Mouse (Mus musculus): Measurements from ENCODE around the gene Slc25a26.

Gene Slc25a26

GRCm38 (mm10) chr6:94640297-94640696 lies 140.2 kb downstream of the Slc25a26 start:
- DNase-seq (ENCODE audit: low read depth): no peak

- DNase-seq (ENCODE audit: low read depth): no peak
These were observed 141.9 kb downstream of the Slc25a26 start for GRCm38 (mm10) chr6:94642048-94642447.

- DNase-seq (ENCODE audit: low read depth): no peak
These were observed 143.9 kb downstream of the Slc25a26 start for GRCm38 (mm10) chr6:94643989-94644388.

GRCm38 (mm10) chr6:94644641-94645040 lies 144.5 kb downstream of the Slc25a26 start:
- DNase-seq (ENCODE audit: low read depth): no peak

- DNase-seq (ENCODE audit: low read depth): no peak
These were observed 145.6 kb downstream of the Slc25a26 start for GRCm38 (mm10) chr6:94645723-94646122.

- no peak for DNase-seq (ENCODE audit: low read depth)
These were observed 146.2 kb downstream of the Slc25a26 start for GRCm38 (mm10) chr6:94646274-94646863.

- no peak for DNase-seq (ENCODE audit: low read depth)
These were observed 146.8 kb downstream of the Slc25a26 start for GRCm38 (mm10) chr6:94646902-94647301.

- no peak for DNase-seq (ENCODE audit: low read depth)
These were observed 147.7 kb downstream of the Slc25a26 start for GRCm38 (mm10) chr6:94647574-94648430.

- no peak for DNase-seq (ENCODE audit: low read depth)
These were observed 148.4 kb downstream of the Slc25a26 start for GRCm38 (mm10) chr6:94648496-94648895.

- DNase-seq (ENCODE audit: low read depth): no peak
These were observed 149.5 kb downstream of the Slc25a26 start for GRCm38 (mm10) chr6:94649637-94650036.

- no peak for DNase-seq (ENCODE audit: low read depth)
These were observed 151.4 kb downstream of the Slc25a26 start for GRCm38 (mm10) chr6:94651541-94651940.

- no peak for DNase-seq (ENCODE audit: low read depth)
These were observed 152.6 kb downstream of the Slc25a26 start for GRCm38 (mm10) chr6:94652659-94653213.

GRCm38 (mm10) chr6:94653388-94654316 lies 153.5 kb downstream of the Slc25a26 start:
- no peak for DNase-seq (ENCODE audit: low read depth)
